Mouse (Mus musculus) cerebellum, adult 18-20 months (tissue): ENCODE data around the gene Cyb561a3.
"Not testable (repeated sequence)": the region's sequence is repeated elsewhere in the genome, so short reads cannot be mapped to it uniquely, and the experiment has no call there.

Experiments used
- DNase-seq, 2 experiments: peaks; one replicate each; pipeline ENCODE4 v3.0.0; 2021

Gene Cyb561a3

DNA sequence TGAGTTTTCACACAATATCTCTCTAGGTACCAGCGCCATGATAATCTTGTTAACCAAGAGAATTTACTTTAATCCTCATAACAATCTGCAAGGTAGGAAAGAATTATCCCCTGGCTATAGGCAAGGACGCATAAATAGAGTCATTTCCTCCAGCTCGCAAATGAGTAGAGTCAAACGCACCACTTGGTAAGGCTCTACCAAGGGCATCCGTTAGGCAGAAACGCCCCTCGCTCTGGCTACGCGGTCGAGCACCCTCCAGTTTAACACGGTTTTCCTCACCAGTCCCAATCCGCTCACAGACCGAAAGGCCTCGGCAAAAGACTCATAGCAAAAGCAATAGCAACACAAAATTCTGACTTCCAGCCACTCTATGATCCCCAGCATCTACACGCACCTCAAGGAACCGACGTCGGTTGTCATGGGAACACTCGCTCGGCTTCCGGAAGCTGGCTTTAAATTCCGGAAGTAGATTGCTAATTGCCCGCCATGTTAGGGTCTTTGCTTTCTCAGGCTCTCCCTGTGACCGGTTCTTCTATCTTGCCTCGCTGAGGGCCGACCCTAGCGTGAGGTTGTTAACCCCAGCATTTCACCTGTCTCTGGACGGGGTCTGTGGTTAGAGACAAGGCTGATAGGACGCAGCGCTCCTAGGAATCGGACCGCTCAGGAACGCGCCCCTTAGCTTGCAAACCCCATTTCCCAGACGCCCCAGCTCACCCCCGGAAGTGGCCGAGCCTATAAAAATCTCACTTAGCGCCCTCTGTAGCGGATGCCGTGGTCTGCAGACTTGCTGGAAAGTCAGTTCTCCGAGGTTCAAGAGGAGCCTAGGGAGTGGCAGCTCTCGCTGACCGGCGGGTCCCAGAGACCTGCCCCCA lies at the start of gene Cyb561a3, which contains the start of gene Tmem138:
Gene Cyb561a3, plus strand, starts transcription at position 483 of the 872 bp plus-strand sequence.
Gene Tmem138, minus strand, starts transcription at position 673 of the 872 bp plus-strand sequence.
- DNase-seq, result peak; percentile 92 to 93

- DNase-seq, result no peak
Observed at GRCm38 (mm10) chr19:10530082-10530481, 46.9 kb upstream of the Cyb561a3 start.

DNA sequence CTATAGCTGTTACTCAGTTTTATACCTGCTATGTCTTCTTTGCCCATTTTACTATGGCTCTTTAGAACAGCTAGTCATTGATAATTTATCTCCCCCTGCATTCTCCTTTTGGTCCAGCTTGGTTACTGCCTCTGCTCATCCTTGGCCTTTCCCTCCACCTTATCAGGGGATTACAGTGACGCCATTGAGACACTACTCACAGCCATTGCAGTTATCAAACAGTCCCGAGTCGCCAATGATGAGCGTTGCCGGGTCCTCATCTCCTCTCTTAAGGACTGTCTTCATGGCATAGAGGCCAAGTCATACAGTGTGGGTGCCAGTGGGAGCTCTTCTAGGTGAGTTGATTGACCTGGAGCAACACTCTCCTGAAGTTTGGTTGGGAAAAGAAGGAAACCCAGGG lies 37.5 kb upstream of the Cyb561a3 start:
- DNase-seq, result no peak

DNA sequence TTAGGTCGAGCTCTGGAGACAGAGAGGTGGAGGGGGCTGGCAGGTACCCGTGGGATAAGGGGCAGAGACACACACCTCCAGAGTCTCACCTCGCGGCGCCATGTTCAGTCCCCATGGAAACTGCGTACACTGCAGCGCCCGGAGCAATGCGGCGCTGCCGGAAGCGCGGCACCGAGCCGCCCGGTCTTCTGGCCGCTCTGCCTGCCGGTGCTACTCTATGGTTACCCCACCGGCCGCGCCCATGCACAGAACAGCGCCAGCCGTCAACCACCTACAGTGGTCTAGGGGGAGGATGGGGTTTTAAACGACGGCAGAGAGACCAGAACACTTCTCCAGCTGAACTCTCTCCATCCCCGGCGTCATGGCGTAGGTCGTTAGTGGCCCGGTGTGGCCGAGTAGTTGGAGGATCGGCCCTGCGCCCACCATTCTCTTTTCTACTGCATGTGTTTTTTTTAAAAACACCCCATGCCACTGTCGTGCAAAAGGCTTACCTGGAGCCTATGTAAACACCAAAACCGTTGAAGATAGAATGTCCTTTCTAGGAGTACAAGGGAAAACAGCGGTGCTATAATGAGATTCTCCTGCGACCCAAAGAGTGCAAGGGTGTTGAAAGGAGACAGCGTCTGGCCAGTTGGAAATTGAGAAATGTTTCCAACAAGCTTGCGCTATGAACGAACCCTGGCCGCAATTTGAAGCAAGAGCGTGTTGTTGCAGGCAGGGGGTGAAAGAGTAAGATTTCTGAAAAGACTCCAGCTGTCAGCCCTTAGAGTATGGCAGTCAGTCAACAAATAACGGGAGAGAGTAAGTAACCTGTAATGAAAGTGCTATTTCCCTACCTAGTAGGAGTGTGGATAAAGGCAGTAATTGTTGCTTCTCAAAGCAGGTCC lies 21.1 kb upstream of the Cyb561a3 start, which contains the start of gene Tmem216:
Gene Tmem216, minus strand, starts transcription at position 615 of the 887 bp plus-strand sequence.
- DNase-seq, result peak; percentile 85 to 89

DNA sequence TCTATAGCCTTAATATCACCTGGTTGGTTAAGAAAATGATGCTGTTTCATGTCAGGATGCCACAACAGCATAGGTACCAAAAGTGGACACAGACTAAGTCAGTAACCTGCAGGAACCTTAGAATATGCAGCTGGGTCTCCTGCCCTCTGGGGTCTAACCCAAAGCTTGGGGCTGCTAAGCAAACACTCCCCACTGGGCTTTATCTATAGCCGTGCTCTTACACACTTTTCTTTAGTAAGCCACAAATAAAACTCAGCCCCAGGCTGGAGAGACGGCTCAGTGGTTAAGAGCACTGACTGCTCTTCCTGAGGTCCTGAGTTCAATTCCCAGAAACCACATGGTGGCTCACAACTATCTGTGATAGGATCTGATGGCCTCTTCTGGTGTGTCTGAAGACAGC lies 20.0 kb upstream of the Cyb561a3 start:
- no peak for DNase-seq

- no peak for DNase-seq
Observed at GRCm38 (mm10) chr19:10557430-10557829, 19.5 kb upstream of the Cyb561a3 start.

DNA sequence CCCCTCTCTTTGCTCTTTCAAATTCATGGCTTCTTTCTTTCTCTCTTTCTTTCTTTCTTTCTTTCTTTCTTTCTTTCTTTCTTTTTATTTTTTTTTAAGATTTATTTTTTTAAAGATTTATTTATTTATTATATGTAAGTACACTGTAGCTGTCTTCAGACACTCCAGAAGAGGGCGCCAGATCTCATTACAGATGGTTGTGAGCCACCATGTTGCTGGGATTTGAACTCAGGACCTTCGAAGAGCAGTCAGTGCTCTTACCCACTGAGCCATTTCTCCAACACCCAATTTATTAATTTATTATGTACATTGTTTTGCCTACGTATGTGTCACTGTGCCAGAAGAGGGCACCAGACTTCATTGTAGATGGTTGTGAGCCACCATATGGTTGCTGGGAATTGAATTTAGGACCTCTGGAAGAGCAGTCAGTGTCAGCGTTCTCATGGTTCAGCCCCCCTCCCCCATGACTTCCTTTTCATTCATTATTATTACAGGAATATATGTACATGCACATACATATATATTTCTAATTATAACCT lies 19.1 kb upstream of the Cyb561a3 start:
- DNase-seq, result not testable (repeated sequence)

DNA sequence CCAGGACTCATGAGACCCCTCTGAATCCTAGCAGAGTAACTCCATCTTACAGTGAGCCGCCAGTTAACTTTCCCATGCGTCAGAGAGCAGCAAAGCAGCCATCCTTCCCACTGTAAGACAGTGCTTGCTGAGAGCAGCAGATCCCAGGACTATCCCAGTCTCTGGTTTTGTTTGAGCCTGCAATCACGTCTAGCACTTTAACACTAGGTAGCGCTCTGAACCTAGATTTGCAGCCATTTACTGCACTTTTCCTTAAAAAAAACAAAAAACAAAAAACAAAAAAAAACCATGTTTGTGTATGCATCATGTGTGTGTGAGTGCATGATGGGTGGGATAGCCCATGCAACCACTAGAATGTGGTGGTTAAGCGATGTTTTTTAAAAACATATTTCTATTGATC lies 16.9 kb upstream of the Cyb561a3 start:
- no peak for DNase-seq

DNA sequence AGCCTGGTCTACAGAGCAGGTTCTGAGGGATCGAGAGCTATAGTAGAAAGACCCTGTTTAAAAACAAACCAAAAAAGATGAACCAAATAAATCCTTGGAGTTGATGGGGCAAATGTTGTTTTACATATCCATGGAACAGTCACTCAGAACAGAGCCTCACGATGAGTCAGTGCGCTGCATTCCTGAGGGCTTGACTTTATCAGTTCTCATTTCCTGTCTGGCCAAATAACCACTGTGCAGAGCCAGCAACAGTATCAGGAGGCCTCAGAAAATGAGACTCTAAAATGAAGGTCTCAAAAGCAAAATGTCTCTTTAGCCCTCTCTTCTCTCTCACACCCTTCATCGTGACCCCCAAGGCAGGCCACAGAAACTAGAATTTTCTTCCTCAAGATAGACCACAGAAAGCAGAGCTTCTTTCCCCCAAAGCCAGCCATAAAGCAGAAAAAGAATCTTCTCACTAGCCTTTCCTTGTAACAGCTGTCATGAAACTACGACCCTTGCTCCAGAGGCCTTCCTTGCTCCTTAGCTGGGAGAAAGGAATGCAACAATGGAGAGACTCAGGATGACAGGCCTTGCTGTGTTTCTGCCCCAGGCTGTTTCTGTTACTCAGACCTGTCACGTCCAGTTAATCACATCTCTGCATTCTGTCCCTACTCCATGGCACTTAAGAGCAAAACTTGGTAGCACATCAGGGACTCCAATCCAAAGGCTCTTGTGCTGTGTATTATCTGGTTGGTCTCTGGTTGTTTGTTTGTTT lies 15.2 kb upstream of the Cyb561a3 start:
- no peak for DNase-seq

GRCm38 (mm10) chr19:10562351-10562750 lies 14.6 kb upstream of the Cyb561a3 start:
- no peak for DNase-seq

DNA sequence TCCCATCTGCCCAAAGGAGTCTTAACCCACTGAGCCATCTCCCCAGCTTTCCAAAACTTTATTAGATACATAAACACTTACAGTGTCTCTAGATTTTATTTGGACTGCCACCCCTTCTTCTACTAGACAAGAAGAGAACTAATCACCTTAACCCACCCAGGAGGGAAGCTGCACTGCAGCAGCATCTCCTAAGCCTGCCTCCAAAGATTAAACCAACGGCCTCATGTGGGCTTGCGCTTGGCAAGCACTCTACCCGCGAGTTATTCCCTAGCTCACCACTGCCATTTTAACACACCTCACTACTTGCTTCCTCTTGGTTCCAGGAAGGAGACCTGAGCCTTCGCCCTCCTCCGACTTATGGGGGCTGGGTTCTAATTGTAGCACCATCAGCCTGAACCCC lies 12.7 kb upstream of the Cyb561a3 start:
- no peak for DNase-seq

DNA sequence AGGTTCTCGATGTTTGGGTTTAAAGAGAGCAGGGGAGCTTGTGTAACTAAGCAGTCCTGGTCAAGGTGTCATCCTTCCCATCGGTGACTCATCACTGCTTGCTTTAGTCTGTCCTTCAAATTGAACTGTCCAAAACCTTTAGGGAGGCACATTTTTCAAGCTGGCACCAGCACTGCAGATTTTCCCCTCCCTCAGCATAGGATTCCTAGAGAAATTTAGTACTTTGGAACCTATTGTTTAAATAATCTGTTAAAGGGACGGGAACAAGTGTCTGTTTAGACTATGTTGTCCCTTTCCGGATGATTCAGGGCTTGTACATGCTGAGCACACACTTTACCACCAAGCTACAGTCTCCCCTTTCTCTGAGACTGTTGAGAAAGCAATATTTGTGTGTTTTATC lies 11.8 kb upstream of the Cyb561a3 start:
- DNase-seq, result no peak

DNA sequence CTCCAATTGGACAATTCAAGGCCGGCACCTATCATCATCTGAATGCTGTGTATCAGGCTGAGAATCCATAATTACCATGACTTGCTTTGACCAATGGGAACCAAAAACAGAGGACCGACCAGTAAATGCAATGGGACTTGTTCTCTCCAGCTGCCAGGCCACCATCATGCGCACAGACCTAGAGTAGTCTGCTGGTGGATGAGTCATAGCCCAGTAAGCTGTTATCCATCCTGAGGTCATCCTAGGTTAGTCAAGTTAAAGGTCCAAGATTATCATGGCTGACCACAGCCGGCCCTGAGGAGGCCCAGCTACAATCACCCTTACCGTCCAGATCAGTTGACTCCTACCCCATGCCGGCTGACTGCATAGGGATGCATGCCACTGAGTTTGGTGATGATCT lies 7.3 kb upstream of the Cyb561a3 start:
- DNase-seq, result no peak

GRCm38 (mm10) chr19:10580102-10580501 lies 3.1 kb downstream of the Cyb561a3 start:
- DNase-seq, result no peak

GRCm38 (mm10) chr19:10580761-10581160 lies 3.8 kb downstream of the Cyb561a3 start:
- DNase-seq, result no peak

DNA sequence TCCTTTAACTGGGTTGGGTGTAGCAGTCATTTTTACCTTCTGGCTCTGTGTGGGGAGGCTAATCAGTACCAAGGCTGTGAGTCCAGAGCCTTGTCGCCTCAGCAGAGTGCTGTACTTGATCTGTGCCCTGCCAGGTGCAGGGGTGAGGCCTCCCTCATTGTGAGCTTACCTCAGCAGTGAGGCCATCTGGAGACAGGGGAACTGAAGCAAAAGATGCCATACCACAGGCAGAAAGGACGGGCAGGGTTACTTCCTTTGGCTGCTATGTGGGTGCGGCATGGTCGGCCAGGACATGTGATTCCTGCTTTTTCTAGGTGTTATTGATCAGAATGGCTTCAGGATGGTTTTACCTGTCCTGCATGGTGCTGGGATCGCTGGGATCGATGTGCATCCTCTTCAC lies 5.0 kb downstream of the Cyb561a3 start:
- DNase-seq, result no peak

GRCm38 (mm10) chr19:10583550-10584146 lies 6.7 kb downstream of the Cyb561a3 start:
- no peak for DNase-seq

DNA sequence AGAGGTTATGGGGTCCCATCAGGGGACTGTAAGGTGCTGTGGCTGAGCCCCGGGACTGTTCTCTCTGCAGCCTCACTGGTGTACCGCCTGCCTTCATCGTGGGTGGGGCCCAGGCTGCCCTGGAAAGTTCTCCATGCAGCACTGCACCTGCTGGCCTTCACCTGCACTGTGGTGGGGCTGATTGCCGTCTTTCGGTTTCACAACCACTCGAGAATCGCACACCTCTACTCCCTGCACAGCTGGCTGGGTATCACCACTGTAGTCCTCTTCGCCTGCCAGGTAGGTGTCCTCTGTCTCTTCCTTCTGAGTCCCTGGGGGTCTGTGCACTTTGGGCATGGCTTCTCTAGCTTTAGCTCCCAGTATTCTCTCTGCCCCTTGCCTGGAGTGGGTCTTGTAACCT lies 8.1 kb downstream of the Cyb561a3 start:
- no peak for DNase-seq

DNA sequence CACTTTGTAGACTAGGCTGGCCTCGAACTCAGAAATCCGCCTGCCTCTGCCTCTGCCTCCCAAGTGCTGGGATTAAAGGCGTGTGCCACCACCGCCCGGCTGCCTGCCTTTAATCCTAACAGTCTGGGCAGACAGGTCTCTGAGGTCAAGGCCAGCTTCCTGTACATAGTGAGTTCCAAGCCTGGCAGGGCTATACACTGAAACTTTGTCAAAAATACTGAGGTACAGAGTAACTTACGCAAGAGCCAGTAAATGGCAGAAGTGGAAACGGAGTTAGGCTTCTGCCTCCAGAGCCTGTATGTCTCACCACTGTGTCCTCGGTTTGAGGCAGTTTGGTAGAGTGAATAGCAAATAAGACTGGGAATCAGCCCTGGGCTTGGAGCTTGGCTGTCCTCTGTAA lies 10.3 kb downstream of the Cyb561a3 start:
- DNase-seq, result no peak

- no peak for DNase-seq
Observed at GRCm38 (mm10) chr19:10589127-10589857, 12.3 kb downstream of the Cyb561a3 start.

DNA sequence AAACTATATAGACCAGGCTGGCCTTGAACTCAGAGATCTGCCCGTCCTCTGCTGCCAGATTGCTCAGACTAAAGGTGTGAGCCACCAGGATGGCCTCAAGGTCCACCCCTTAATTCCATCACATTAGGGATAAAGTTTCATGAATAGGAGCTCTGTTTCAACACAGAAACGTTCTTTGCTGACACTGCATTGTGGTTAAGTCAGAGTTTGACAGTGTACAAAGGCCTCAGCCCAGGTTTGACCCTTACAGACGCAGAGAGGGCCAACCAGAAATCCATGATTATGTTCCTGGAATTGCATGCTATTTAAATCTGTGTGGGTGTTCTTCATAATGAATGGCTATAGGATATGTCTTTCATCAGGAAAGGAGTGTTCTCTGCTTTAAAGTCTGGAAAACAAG lies 13.3 kb downstream of the Cyb561a3 start:
- no peak for DNase-seq
